Mouse (Mus musculus) ES-Bruce4 (cell line): ENCODE data around the gene C330007P06Rik.

Experiments used
- CTCF ChIP-seq: IDR thresholded peaks from one replicate; pipeline ENCODE4 v1.8.1; 2011; ENCODE audit warnings: low read depth, low read length
- POLR2A ChIP-seq: IDR thresholded peaks from one replicate; pipeline ENCODE4 v1.8.1; 2011; ENCODE audit warnings: low read length; ENCODE audit not compliant: insufficient read depth

DNA sequence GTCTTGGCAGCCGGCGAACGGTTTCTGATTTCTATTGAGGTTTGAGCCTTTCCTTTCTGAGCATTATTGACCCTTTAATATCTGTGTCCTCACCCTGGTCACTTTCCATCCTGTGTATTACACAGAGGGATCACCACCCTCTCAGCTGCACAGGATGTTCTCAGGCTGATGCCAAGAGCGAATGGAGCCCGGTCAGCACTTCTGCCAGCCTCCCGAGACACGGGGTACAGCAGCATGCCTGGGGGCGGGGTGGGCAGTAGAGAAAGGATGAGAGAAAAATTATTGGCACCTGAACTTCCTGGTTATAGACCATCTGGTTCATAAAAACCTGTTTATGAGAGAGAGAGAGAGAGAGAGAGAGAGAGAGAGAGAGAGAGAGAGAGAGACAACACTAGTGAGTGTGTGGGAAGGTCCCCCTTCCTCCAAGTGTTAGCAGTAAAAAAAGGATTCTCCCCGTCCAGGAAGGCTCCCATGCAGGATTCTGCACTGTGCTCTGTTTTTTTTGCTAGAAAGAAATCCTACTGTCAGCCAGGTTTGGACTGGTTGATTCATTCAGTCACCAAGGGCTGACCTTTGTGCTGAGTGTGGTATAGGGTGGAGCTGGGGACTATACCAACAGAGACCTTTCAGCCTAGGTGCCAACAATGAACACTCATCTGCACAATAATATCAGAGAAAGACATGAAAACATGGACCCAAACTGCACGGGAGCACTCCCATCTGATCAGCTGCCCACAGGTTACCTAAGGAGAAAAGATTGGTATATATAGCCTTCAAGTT, 49.8 kb downstream of the C330007P06Rik start:
- no peak for TF ChIP-seq POLR2A
- TF ChIP-seq CTCF: no peak
